ENCODE assay signal across 13 mouse cellular contexts in genomic region chr16:84558113-84558917, GRCm38 (mm10). TPM values are rescaled to one million over a fixed set of nuclear protein-coding genes. Genes with fewer than 3 reads are reported as not detected.
A peak's percentile ranks its signal among the peaks of the same experiment; 100 is the strongest.
DNase-seq lines count a peak whose midpoint lies in the region; ATAC-seq lines count a peak whose summit lies in the region.
"Had no signal": no experiment of that assay in that cellular context is flagged by ENCODE, and none has a peak within 500 bp of the region (broad histone marks: within the 10 kb centered on the region; RNA-seq: fewer than 3 reads in every experiment).

No protein-coding gene starts in this region.

- H3K9me3 ChIP-seq in heart, embryonic 13.5 days, result no peaks in the 10 kb centered on the region
- H3K9me3 ChIP-seq in lung, embryonic 16.5 days (ENCODE audit: control insufficient read depth, low read length), result no peaks in the 10 kb centered on the region
- no peaks in the 10 kb centered on the region for H3K9me3 ChIP-seq in forebrain, embryonic 15.5 days
- no peaks in the 10 kb centered on the region for H3K9me3 ChIP-seq in neural tube, embryonic 14.5 days (ENCODE audit: control insufficient read depth, low read length)
- H3K9me3 ChIP-seq: liver, embryonic 12.5 days had no signal

- H3K27ac ChIP-seq in heart, embryonic 13.5 days (replicated peaks), result no peak overlapping the region
- H3K27ac ChIP-seq in lung, embryonic 16.5 days (ENCODE audit: low read length), result no peak overlapping the region
- H3K27ac ChIP-seq in forebrain, embryonic 15.5 days (replicated peaks), result no peak overlapping the region
- H3K27ac ChIP-seq in neural tube, embryonic 14.5 days (ENCODE audit: low read depth, low read length), result peak overlapping the region; percentile 70
- H3K27ac ChIP-seq: liver, embryonic 12.5 days had no signal

- 45% methylated on average over 20 of the region's 20 CpGs for WGBS in heart, embryonic 13.5 days
- 48% methylated on average over 20 of the region's 20 CpGs for WGBS in lung, embryonic 16.5 days
- WGBS in forebrain, embryonic 15.5 days, result 64% methylated on average over 20 of the region's 20 CpGs
- WGBS in neural tube, embryonic 14.5 days, result 45% methylated on average over 20 of the region's 20 CpGs

- no peaks in the 10 kb centered on the region for H3K27me3 ChIP-seq in heart, embryonic 13.5 days (replicated peaks)
- H3K27me3 ChIP-seq in lung, embryonic 16.5 days (ENCODE audit: control insufficient read depth, insufficient read depth, low read depth, low read length), result no peaks in the 10 kb centered on the region
- no peaks in the 10 kb centered on the region for H3K27me3 ChIP-seq in forebrain, embryonic 15.5 days
- no peaks in the 10 kb centered on the region for H3K27me3 ChIP-seq in neural tube, embryonic 14.5 days (ENCODE audit: control insufficient read depth, insufficient read depth, low read length)
- H3K27me3 ChIP-seq: liver, embryonic 12.5 days had no signal

- no peak for DNase-seq in heart, postnatal 36 days
- DNase-seq in lung, postnatal 25 days (ENCODE audit: low spot score), result no peak
- no peak for DNase-seq in cerebellum, postnatal 36 days
- no peak for DNase-seq in cerebellum, adult 9-10 months
- DNase-seq: kidney, adult 11 months had no signal

- no peak overlapping the region for H3K4me3 ChIP-seq in heart, embryonic 13.5 days
- no peak overlapping the region for H3K4me3 ChIP-seq in lung, embryonic 16.5 days (ENCODE audit: low read length)
- peak overlapping the region; percentile 2; the same call in 1 of the 2 replicates for H3K4me3 ChIP-seq in forebrain, embryonic 15.5 days
- no peak overlapping the region for H3K4me3 ChIP-seq in neural tube, embryonic 14.5 days (ENCODE audit: low read depth, low read length)
- H3K4me3 ChIP-seq: liver, embryonic 12.5 days had no signal

- no peak overlapping the region for H3K9ac ChIP-seq in heart, embryonic 13.5 days
- no peak overlapping the region for H3K9ac ChIP-seq in lung, embryonic 16.5 days (ENCODE audit: low read length)
- no peak overlapping the region for H3K9ac ChIP-seq in forebrain, embryonic 15.5 days (replicated peaks)
- no peak overlapping the region; the same call in 1 of the 2 replicates for H3K9ac ChIP-seq in neural tube, embryonic 14.5 days (replicated peaks; ENCODE audit: low read depth, low read length)
- H3K9ac ChIP-seq: liver, embryonic 12.5 days had no signal

- ATAC-seq in heart, embryonic 13.5 days (ENCODE audit: extremely low read depth, insufficient number of reproducible peaks, low FRiP score, low TSS enrichment), result no peak
- no peak for ATAC-seq in lung, embryonic 16.5 days (ENCODE audit: low read depth)
- ATAC-seq in forebrain, embryonic 15.5 days (replicated peaks), result peak; percentile 51
- peak; percentile 71 for ATAC-seq in neural tube, embryonic 14.5 days (ENCODE audit: low read depth)
- ATAC-seq: CD4-positive, CD25-positive, alpha-beta regulatory T cell, adult 4 months; liver, embryonic 12.5 days had no signal

- peak overlapping the region; percentile 48 for H3K4me2 ChIP-seq in heart, embryonic 13.5 days
- peak overlapping the region; percentile 32; the same call in 1 of the 2 replicates for H3K4me2 ChIP-seq in lung, embryonic 16.5 days (ENCODE audit: low read depth, low read length)
- no peak overlapping the region for H3K4me2 ChIP-seq in forebrain, embryonic 15.5 days (replicated peaks)
- H3K4me2 ChIP-seq in neural tube, embryonic 14.5 days (ENCODE audit: low read depth, low read length), result peak overlapping the region; percentile 22; the same call in 1 of the 2 replicates
- H3K4me2 ChIP-seq: liver, embryonic 12.5 days had no signal

- intact Hi-C loops in heart, postnatal 36 days (cut with DNase I), result no loop called here

- no peaks in the 10 kb centered on the region for H3K36me3 ChIP-seq in heart, embryonic 13.5 days
- no peaks in the 10 kb centered on the region for H3K36me3 ChIP-seq in lung, embryonic 16.5 days (ENCODE audit: control insufficient read depth, insufficient read depth, low read length)
- H3K36me3 ChIP-seq in forebrain, embryonic 15.5 days, result no peaks in the 10 kb centered on the region
- H3K36me3 ChIP-seq in neural tube, embryonic 14.5 days (ENCODE audit: control insufficient read depth, insufficient read depth, low read length), result no peaks in the 10 kb centered on the region
- H3K36me3 ChIP-seq: liver, embryonic 12.5 days had no signal

- H3K4me1 ChIP-seq in heart, embryonic 13.5 days, result 0 out of 2 replicates have a peak, but pooled peaks cover 5% of the 10 kb centered on the region
- H3K4me1 ChIP-seq in lung, embryonic 16.5 days (replicated peaks; ENCODE audit: control insufficient read depth, insufficient read depth, low read length), result no peaks in the 10 kb centered on the region
- peaks cover 11% of the 10 kb centered on the region for H3K4me1 ChIP-seq in forebrain, embryonic 15.5 days
- no peaks in the 10 kb centered on the region for H3K4me1 ChIP-seq in neural tube, embryonic 14.5 days (ENCODE audit: control insufficient read depth, insufficient read depth, low read length)
- H3K4me1 ChIP-seq: liver, embryonic 12.5 days had no signal

RNA-seq across cellular contexts. Expression of gene A730009L09Rik, which starts 43.4 kb away (rescaled TPM):
- not detected in 2 replicates for polyA plus RNA-seq in heart, embryonic 13.5 days (2015; fragmentation: Nextera tagmentation; extraction: Ambion mirVana)
- not detected for total RNA-seq in heart, postnatal 36 days (2021)
- polyA plus RNA-seq in lung, embryonic 16.5 days (2015; fragmentation: Nextera tagmentation; extraction: Ambion mirVana), result not detected in 2 replicates
- polyA plus RNA-seq in forebrain, embryonic 15.5 days (2015; fragmentation: Nextera tagmentation; extraction: Ambion mirVana), result 0.55 TPM in 1 of 2 replicates, not detected in the other
- polyA plus RNA-seq in neural tube, embryonic 14.5 days (2014; fragmentation: Nextera tagmentation; extraction: Ambion mirVana), result not detected in 2 replicates
- total RNA-seq: gastrocnemius, postnatal 4 days; megakaryocyte-erythroid progenitor cell, adult 5-6 weeks had no signal
- polyA plus RNA-seq: CD4-positive, CD25-positive, alpha-beta regulatory T cell, adult 4 months; liver, embryonic 12.5 days had no signal

Comparison
In these comparisons a context has a peak if more than half of its experiments do, and no peak if none do; other contexts are left out.
1. ATAC-seq: peak in forebrain, embryonic 15.5 days (single experiment) and neural tube, embryonic 14.5 days (single experiment); none in heart, embryonic 13.5 days (single experiment) and lung, embryonic 16.5 days (single experiment).